Mouse (Mus musculus): ENCODE data around the gene Gm20683. TPM values are rescaled to one million over a fixed set of nuclear protein-coding genes. Genes with fewer than 3 reads are reported as not detected.

Gene Gm20683
- polyA plus RNA-seq, 1 experiment from 2014 or later, result 0.86 TPM

DNA sequence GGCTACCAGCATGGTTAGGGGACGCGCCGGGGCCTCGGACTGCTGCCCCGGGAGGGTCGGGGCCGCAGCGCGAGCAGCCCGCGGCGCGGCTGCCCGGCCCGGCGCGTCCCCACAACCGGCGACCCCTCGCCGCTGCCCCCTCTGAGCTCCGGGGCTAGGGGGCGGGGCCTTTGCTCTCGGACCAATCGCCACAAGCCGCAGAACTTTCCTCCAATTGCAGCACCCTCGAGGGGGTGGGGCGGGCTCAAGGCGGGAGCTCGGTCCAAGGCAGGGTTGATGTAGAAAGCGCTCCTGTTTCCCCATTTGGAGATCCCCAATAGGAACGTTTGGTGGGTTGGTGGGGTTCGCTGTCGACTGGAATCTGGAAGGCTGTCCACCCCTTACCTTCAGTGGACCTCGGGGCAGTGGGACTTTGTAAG is 44.6 kb downstream of the Gm20683 start, which contains the start of gene Metrn:
TSS of gene Metrn (minus strand) at position 186 of the 419 bp plus-strand sequence.
- peaks cover 9% of the 10 kb centered on the region; the same call in 1 of the 2 replicates for H3K4me1 ChIP-seq (ENCODE audit: insufficient read depth, low read depth, low read length)
- no peak within 1 kb of the TSS for H3K27ac ChIP-seq (ENCODE audit: low read length)
- peak within 1 kb of the TSS; percentile 75 for H3K4me3 ChIP-seq (ENCODE audit: low read depth, low read length)
- ATAC-seq (peak; percentile 76), DNase-seq (ENCODE audit: low spot score) (peak; percentile 89)
- under 1% methylated on average over 25 of the region's 35 CpGs for WGBS
- no peaks in the 10 kb centered on the region for H3K36me3 ChIP-seq (ENCODE audit: insufficient read depth, low read length)
- H3K9me3 ChIP-seq (ENCODE audit: low read length), result no peaks in the 10 kb centered on the region
- TF ChIP-seq CTCF (IDR thresholded peaks at IDR 0.05) (no peak), EP300 (IDR thresholded peaks at IDR 0.05) (no peak)
- H3K27me3 ChIP-seq (replicated peaks; ENCODE audit: insufficient read depth, low read length), result no peaks in the 10 kb centered on the region
- H3K9ac ChIP-seq (replicated peaks; ENCODE audit: low read depth), result peak within 1 kb of the TSS; percentile 48
- H3K4me2 ChIP-seq (replicated peaks; ENCODE audit: low read depth, low read length), result peak within 1 kb of the TSS; percentile 87

DNA sequence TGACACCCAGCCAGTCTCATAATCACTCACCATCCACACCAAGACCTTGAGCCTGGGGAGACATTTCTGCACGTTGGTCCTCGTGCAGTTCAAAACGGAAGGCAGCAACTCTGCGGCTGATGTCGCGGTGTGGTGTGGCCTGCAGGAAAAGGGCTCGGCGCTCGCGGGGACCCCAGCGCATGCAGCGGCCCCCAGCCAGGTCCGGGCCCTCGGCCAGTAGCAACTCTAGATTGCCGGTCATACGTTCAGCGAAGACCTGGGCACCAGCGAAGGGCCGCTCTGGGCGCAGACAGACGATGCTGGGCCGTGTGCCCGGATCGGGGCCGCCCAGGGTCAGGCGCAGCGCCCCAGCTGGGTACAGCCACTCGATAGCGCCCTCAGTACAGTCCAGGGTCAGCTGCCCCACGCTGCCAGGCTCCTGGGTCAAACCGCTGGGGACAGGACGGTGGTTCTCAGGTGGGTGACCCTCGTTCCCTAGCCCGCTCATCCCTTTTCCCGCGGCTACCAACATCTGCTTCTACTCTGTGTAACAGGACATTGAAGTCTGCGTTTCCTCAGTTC is 45.3 kb downstream of the Gm20683 start:
- 0 out of 2 replicates have a peak, but pooled peaks have one; percentile 0 for ATAC-seq
- no peak overlapping the region for H3K27ac ChIP-seq (ENCODE audit: low read length)
- H3K27me3 ChIP-seq (replicated peaks; ENCODE audit: insufficient read depth, low read length), result no peaks in the 10 kb centered on the region
- no peaks in the 10 kb centered on the region for H3K36me3 ChIP-seq (ENCODE audit: insufficient read depth, low read length)
- 3% methylated on average over 37 of the region's 37 CpGs for WGBS
- peak overlapping the region; percentile 48 for H3K9ac ChIP-seq (replicated peaks; ENCODE audit: low read depth)
- peaks cover 9% of the 10 kb centered on the region; the same call in 1 of the 2 replicates for H3K4me1 ChIP-seq (ENCODE audit: insufficient read depth, low read depth, low read length)
- peak overlapping the region; percentile 87 for H3K4me2 ChIP-seq (replicated peaks; ENCODE audit: low read depth, low read length)
- TF ChIP-seq EP300 (IDR thresholded peaks at IDR 0.05) (no peak), CTCF (IDR thresholded peaks at IDR 0.05) (no peak)
- no peak for DNase-seq (ENCODE audit: low spot score)
- no peaks in the 10 kb centered on the region for H3K9me3 ChIP-seq (ENCODE audit: low read length)
- H3K4me3 ChIP-seq (ENCODE audit: low read depth, low read length), result peak overlapping the region; percentile 75

DNA sequence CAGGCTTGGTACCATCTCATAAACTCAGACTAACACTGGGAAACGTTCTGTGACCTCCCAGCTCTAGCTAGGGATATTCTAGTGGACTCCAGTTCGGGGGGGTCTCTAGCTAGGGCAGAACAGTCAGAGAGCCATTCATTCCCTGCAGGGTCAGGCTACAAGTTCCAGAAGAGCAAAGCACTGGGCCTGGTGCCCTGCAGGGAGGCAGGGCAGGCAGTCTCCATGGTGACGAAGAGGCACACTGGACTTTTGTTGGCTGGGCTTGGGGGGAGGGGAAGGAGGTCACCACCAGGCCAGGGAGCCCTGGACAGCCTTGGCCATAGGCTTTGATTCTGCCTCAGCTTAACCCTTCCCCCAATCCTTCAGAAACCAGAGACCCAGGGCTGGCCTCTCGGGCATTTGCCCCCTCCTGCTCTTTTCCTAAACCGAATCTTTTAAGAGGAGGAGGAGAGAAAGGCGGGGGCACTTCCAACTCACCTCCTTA is 45.9 kb downstream of the Gm20683 start, which contains the start of gene AC134908.4:
TSS of gene AC134908.4 (minus strand) at position 51 of the 484 bp plus-strand sequence.
- peaks cover 9% of the 10 kb centered on the region; the same call in 1 of the 2 replicates for H3K4me1 ChIP-seq (ENCODE audit: insufficient read depth, low read depth, low read length)
- H3K27me3 ChIP-seq (replicated peaks; ENCODE audit: insufficient read depth, low read length), result no peaks in the 10 kb centered on the region
- peak within 1 kb of the TSS; percentile 87 for H3K4me2 ChIP-seq (replicated peaks; ENCODE audit: low read depth, low read length)
- no peaks in the 10 kb centered on the region for H3K9me3 ChIP-seq (ENCODE audit: low read length)
- WGBS, result 24% methylated on average over 6 of the region's 6 CpGs
- H3K9ac ChIP-seq (replicated peaks; ENCODE audit: low read depth), result peak within 1 kb of the TSS; percentile 48
- ATAC-seq (no peak), DNase-seq (ENCODE audit: low spot score) (peak; percentile 32)
- peak within 1 kb of the TSS; percentile 75 for H3K4me3 ChIP-seq (ENCODE audit: low read depth, low read length)
- H3K36me3 ChIP-seq (ENCODE audit: insufficient read depth, low read length), result no peaks in the 10 kb centered on the region
- TF ChIP-seq CTCF (IDR thresholded peaks at IDR 0.05) (no peak), EP300 (IDR thresholded peaks at IDR 0.05) (no peak)
- no peak within 1 kb of the TSS for H3K27ac ChIP-seq (ENCODE audit: low read length)

DNA sequence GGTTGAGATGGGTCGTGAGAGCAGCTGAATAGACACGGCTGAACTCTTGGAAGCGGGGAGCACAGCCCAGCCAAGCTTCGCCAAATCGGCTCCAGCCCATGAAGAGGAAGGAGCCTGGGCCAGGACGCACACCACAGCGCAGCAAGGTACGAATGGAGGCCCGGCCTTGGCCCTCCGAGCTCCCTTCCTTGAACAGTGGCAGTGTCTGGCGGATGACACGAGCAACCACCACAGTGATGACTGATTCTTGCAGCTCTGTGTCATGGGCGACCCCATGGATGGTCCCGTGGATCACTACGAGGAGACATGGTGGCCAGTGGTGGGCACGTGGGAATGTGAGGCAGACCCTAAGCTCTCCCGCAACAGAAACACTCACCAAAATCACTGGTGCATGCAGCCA is 46.6 kb downstream of the Gm20683 start:
- Histone ChIP-seq H3K4me2 (replicated peaks; ENCODE audit: low read depth, low read length) (no peak overlapping the region), H3K9me3 (ENCODE audit: low read length) (no peaks in the 10 kb centered on the region), H3K9ac (replicated peaks; ENCODE audit: low read depth) (no peak overlapping the region), H3K36me3 (ENCODE audit: insufficient read depth, low read length) (no peaks in the 10 kb centered on the region), H3K27me3 (replicated peaks; ENCODE audit: insufficient read depth, low read length) (no peaks in the 10 kb centered on the region), H3K4me1 (ENCODE audit: insufficient read depth, low read depth, low read length) (peaks cover 9% of the 10 kb centered on the region; the same call in 1 of the 2 replicates), H3K27ac (ENCODE audit: low read length) (no peak overlapping the region), H3K4me3 (ENCODE audit: low read depth, low read length) (no peak overlapping the region)
- DNase-seq (ENCODE audit: low spot score), result no peak
- 80% methylated on average over 17 of the region's 17 CpGs for WGBS
- no peak for ATAC-seq
- no peak for TF ChIP-seq EP300 (IDR thresholded peaks at IDR 0.05)
- TF ChIP-seq CTCF (IDR thresholded peaks at IDR 0.05), result no peak

DNA sequence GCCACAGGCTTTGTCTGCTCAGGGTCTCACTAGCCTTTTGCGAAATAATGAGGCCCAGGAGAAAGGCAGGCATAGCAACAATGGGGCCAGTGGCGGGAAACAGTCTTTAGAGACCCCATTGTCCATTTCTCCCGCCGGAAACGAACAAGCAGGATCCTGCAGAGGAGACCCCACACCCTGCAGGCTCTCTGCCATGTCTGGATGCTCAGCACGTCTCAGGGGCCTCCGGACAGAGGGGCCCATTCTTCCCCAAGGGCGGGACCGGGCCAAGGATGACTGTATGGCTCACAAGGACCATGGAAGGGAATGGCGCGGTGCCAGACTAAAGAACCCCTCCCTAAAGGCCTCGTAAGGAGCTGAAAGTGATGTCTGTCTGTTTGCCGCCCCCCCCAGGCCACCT is 47.4 kb downstream of the Gm20683 start:
- no peak overlapping the region for H3K4me2 ChIP-seq (replicated peaks; ENCODE audit: low read depth, low read length)
- no peak overlapping the region for H3K4me3 ChIP-seq (ENCODE audit: low read depth, low read length)
- TF ChIP-seq EP300 (IDR thresholded peaks at IDR 0.05), result no peak
- TF ChIP-seq CTCF (IDR thresholded peaks at IDR 0.05), result no peak
- WGBS, result 70% methylated on average over 13 of the region's 13 CpGs
- H3K27ac ChIP-seq (ENCODE audit: low read length), result no peak overlapping the region
- peaks cover 9% of the 10 kb centered on the region; the same call in 1 of the 2 replicates for H3K4me1 ChIP-seq (ENCODE audit: insufficient read depth, low read depth, low read length)
- H3K36me3 ChIP-seq (ENCODE audit: insufficient read depth, low read length), result no peaks in the 10 kb centered on the region
- H3K27me3 ChIP-seq (replicated peaks; ENCODE audit: insufficient read depth, low read length), result no peaks in the 10 kb centered on the region
- H3K9ac ChIP-seq (replicated peaks; ENCODE audit: low read depth), result no peak overlapping the region
- ATAC-seq (no peak), DNase-seq (ENCODE audit: low spot score) (no peak)
- no peaks in the 10 kb centered on the region for H3K9me3 ChIP-seq (ENCODE audit: low read length)

DNA sequence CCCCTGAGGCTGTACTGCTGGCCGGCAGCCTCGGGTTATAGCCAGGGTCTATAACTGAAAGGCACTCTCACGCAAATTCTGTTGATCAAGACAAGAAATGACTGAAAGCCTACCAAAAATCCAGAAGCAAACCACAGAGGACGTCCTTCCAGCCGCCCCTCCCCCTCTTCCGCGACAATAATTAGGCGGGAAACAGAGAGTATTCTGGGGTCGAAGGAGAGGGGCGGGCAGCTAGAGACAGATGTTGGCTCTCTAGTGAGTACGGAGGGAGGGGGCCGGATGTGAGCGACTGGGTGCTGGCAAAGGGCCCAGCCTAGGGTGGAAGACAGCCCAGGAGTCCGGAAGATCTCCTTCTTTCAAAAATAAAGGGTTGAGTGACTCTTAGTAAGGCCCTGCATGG is 48.9 kb downstream of the Gm20683 start, which contains the start of gene Fam173a:
TSS of gene Fam173a (minus strand) at position 287 of the 400 bp plus-strand sequence.
- peak within 1 kb of the TSS; percentile 94 for H3K4me2 ChIP-seq (replicated peaks; ENCODE audit: low read depth, low read length)
- no peaks in the 10 kb centered on the region for H3K27me3 ChIP-seq (replicated peaks; ENCODE audit: insufficient read depth, low read length)
- H3K9me3 ChIP-seq (ENCODE audit: low read length), result no peaks in the 10 kb centered on the region
- ATAC-seq (peak; percentile 81), DNase-seq (ENCODE audit: low spot score) (peak; percentile 91)
- TF ChIP-seq EP300 (IDR thresholded peaks at IDR 0.05) (no peak), CTCF (IDR thresholded peaks at IDR 0.05) (no peak)
- H3K36me3 ChIP-seq (ENCODE audit: insufficient read depth, low read length), result no peaks in the 10 kb centered on the region
- H3K9ac ChIP-seq (replicated peaks; ENCODE audit: low read depth), result peak within 1 kb of the TSS; percentile 39
- H3K4me3 ChIP-seq (ENCODE audit: low read depth, low read length), result peak within 1 kb of the TSS; percentile 68
- WGBS, result 2% methylated on average over 14 of the region's 14 CpGs
- peak within 1 kb of the TSS; percentile 76 for H3K27ac ChIP-seq (ENCODE audit: low read length)
- peaks cover 9% of the 10 kb centered on the region; the same call in 1 of the 2 replicates for H3K4me1 ChIP-seq (ENCODE audit: insufficient read depth, low read depth, low read length)

Measured in lung, postnatal 0 days (tissue).